Comparison of ENCODE assay signal across 8 mouse cellular contexts in genomic region chr17:34591994-34592375, GRCm38 (mm10). TPM values are rescaled to one million over a fixed set of nuclear protein-coding genes. Genes with fewer than 3 reads are reported as not detected.
DNase-seq lines count a peak whose midpoint lies in the region; ATAC-seq and TF ChIP-seq lines count a peak whose summit lies in the region.

No protein-coding gene starts in this region.

- peak overlapping the region; percentile 79 for H3K4me3 ChIP-seq in embryonic facial prominence, embryonic 10.5 days
- H3K4me3 ChIP-seq in heart, adult 2 months: peak overlapping the region; percentile 74
- H3K4me3 ChIP-seq in midbrain, embryonic 16.5 days (ENCODE audit: low read depth, low read length): peak overlapping the region; percentile 69

- DNase-seq in 3T3-L1 (ENCODE audit: low read depth, low spot score) (peak; percentile 82), liver (peak; percentile 96)
- peak; percentile 98 for DNase-seq in adrenal gland, postnatal 14 days
- peak; percentile 98 for DNase-seq in embryonic facial prominence, embryonic 10.5 days (ENCODE audit: low spot score)
- peak; percentile 90 to 91 for DNase-seq in heart, adult 2 months
- DNase-seq in kidney, adult 18-20 months: peak; percentile 86
- DNase-seq in spleen, postnatal 36 days (ENCODE audit: low spot score in 2 of 2): peak; percentile 88 to 89

- WGBS in embryonic facial prominence, embryonic 10.5 days: under 1% methylated on average over 34 of the region's 35 CpGs
- 4% methylated on average over 23 of the region's 35 CpGs for WGBS in heart, adult 2 months
- WGBS in midbrain, embryonic 16.5 days: under 1% methylated on average over 19 of the region's 35 CpGs

- peak; percentile 87 for TF ChIP-seq POLR2A in heart, adult 2 months (IDR thresholded peaks at IDR 0.05; ENCODE audit: insufficient read depth, low read depth, low read length)

- peaks cover 96% of the 10 kb centered on the region for H3K4me1 ChIP-seq in embryonic facial prominence, embryonic 10.5 days
- H3K4me1 ChIP-seq in heart, adult 2 months (ENCODE audit: control insufficient read depth, insufficient read depth, low read length): peaks cover 17% of the 10 kb centered on the region
- H3K4me1 ChIP-seq in midbrain, embryonic 16.5 days (ENCODE audit: control insufficient read depth, insufficient read depth, low read length): peaks cover 40% of the 10 kb centered on the region

- peak overlapping the region; percentile 89 for H3K9ac ChIP-seq in heart, adult 2 months (ENCODE audit: low read depth, low read length)
- H3K9ac ChIP-seq in midbrain, embryonic 16.5 days (ENCODE audit: low read depth, low read length): peak overlapping the region; percentile 94

- H3K79me2 ChIP-seq in heart, adult 2 months (replicated peaks; ENCODE audit: control insufficient read depth, insufficient read depth, low read length): no peaks in the 10 kb centered on the region

- no peak for TF ChIP-seq CTCF in heart, adult 2 months (IDR thresholded peaks at IDR 0.05)

- peak; percentile 19 for ATAC-seq in midbrain, embryonic 16.5 days

- peaks cover 32% of the 10 kb centered on the region for H3K36me3 ChIP-seq in embryonic facial prominence, embryonic 10.5 days (replicated peaks)
- no peaks in the 10 kb centered on the region for H3K36me3 ChIP-seq in heart, adult 2 months (ENCODE audit: control insufficient read depth, insufficient read depth, low read length)
- H3K36me3 ChIP-seq in midbrain, embryonic 16.5 days (ENCODE audit: control insufficient read depth, insufficient read depth, low read length): peaks cover 15% of the 10 kb centered on the region

- H3K27ac ChIP-seq in embryonic facial prominence, embryonic 10.5 days (replicated peaks): peak overlapping the region; percentile 100
- peak overlapping the region; percentile 97 for H3K27ac ChIP-seq in heart, adult 2 months
- peak overlapping the region; percentile 97 for H3K27ac ChIP-seq in midbrain, embryonic 16.5 days (ENCODE audit: low read length)

- H3K27me3 ChIP-seq in embryonic facial prominence, embryonic 10.5 days (replicated peaks; ENCODE audit: low read depth, poor library complexity, severe bottlenecking): no peaks in the 10 kb centered on the region
- no peaks in the 10 kb centered on the region for H3K27me3 ChIP-seq in heart, adult 2 months (ENCODE audit: control insufficient read depth, insufficient read depth, low read length)
- H3K27me3 ChIP-seq in midbrain, embryonic 16.5 days (ENCODE audit: control insufficient read depth, insufficient read depth, low read depth, low read length): no peaks in the 10 kb centered on the region

- intact Hi-C loops in heart, adult 2 months (cut with DNase I): loop anchor here (10.0 kb wide), 1 partner anchor 667 kb away; the partner anchor contains the start of gene Rgl2

- 0 out of 2 replicates have a peak, but pooled peaks have one; percentile 32 for TF ChIP-seq EP300 in heart, adult 2 months (IDR thresholded peaks at IDR 0.05; ENCODE audit: insufficient read depth, low read depth, low read length)

- no peaks in the 10 kb centered on the region for H3K9me3 ChIP-seq in embryonic facial prominence, embryonic 10.5 days
- no peaks in the 10 kb centered on the region for H3K9me3 ChIP-seq in midbrain, embryonic 16.5 days (replicated peaks; ENCODE audit: control insufficient read depth, low read length, poor library complexity, severe bottlenecking)

- H3K4me2 ChIP-seq in midbrain, embryonic 16.5 days (ENCODE audit: low read length): peak overlapping the region; percentile 80

RNA-seq across cellular contexts. Expression of gene Pbx2, which starts 0.9 kb away (rescaled TPM):
- total RNA-seq in adrenal gland, postnatal 14 days (2021): 37.2 and 42.2 TPM in 2 replicates
- polyA plus RNA-seq in embryonic facial prominence, embryonic 10.5 days (2016; fragmentation: Nextera tagmentation; extraction: Ambion mirVana): 18.2 and 19.5 TPM in 2 replicates
- total RNA-seq in heart, adult 2 months (2021): 10 to 100 TPM; 16.1 to 18.4 TPM
- 22.1 and 28.3 TPM in 2 replicates for polyA plus RNA-seq in heart, adult 2 months (2012; rRNA removed)
- 9.4 and 9.7 TPM in 2 replicates for polyA plus RNA-seq in midbrain, embryonic 16.5 days (2015; fragmentation: Nextera tagmentation; extraction: Ambion mirVana)

RNA-seq across cellular contexts. Expression of gene Gpsm3, which starts 2.4 kb away (rescaled TPM):
- 6.3 and 16.3 TPM in 2 replicates for total RNA-seq in adrenal gland, postnatal 14 days (2021)
- 9.4 and 10.1 TPM in 2 replicates for polyA plus RNA-seq in embryonic facial prominence, embryonic 10.5 days (2016; fragmentation: Nextera tagmentation; extraction: Ambion mirVana)
- 1 to 10 TPM; 3.9 to 5.2 TPM for total RNA-seq in heart, adult 2 months (2021)
- polyA plus RNA-seq in heart, adult 2 months (2012; rRNA removed): 4.4 and 6.4 TPM in 2 replicates
- 3.9 and 4.3 TPM in 2 replicates for polyA plus RNA-seq in midbrain, embryonic 16.5 days (2015; fragmentation: Nextera tagmentation; extraction: Ambion mirVana)

RNA-seq across cellular contexts. Expression of gene Ager, which starts 5.7 kb away (rescaled TPM):
- 1.7 and 2.4 TPM in 2 replicates for total RNA-seq in adrenal gland, postnatal 14 days (2021)
- 2.6 and 3.6 TPM in 2 replicates for polyA plus RNA-seq in embryonic facial prominence, embryonic 10.5 days (2016; fragmentation: Nextera tagmentation; extraction: Ambion mirVana)
- under 1 TPM; 0.14 to 0.18 TPM for total RNA-seq in heart, adult 2 months (2021)
- 0.38 and 2.2 TPM in 2 replicates for polyA plus RNA-seq in heart, adult 2 months (2012; rRNA removed)
- polyA plus RNA-seq in midbrain, embryonic 16.5 days (2015; fragmentation: Nextera tagmentation; extraction: Ambion mirVana): 0.95 and 1.1 TPM in 2 replicates

RNA-seq across cellular contexts. Expression of gene Rnf5, which starts 11.5 kb away (rescaled TPM):
- 72.5 and 76.9 TPM in 2 replicates for total RNA-seq in adrenal gland, postnatal 14 days (2021)
- 165 and 172 TPM in 2 replicates for polyA plus RNA-seq in embryonic facial prominence, embryonic 10.5 days (2016; fragmentation: Nextera tagmentation; extraction: Ambion mirVana)
- 10 to 100 TPM; 37.6 to 40.4 TPM for total RNA-seq in heart, adult 2 months (2021)
- polyA plus RNA-seq in heart, adult 2 months (2012; rRNA removed): 71.7 and 92.2 TPM in 2 replicates
- polyA plus RNA-seq in midbrain, embryonic 16.5 days (2015; fragmentation: Nextera tagmentation; extraction: Ambion mirVana): 291 and 298 TPM in 2 replicates

RNA-seq across cellular contexts. Expression of gene Agpat1, which starts 12.1 kb away (rescaled TPM):
- total RNA-seq in adrenal gland, postnatal 14 days (2021): 101 and 103 TPM in 2 replicates
- 51.3 and 56.1 TPM in 2 replicates for polyA plus RNA-seq in embryonic facial prominence, embryonic 10.5 days (2016; fragmentation: Nextera tagmentation; extraction: Ambion mirVana)
- total RNA-seq in heart, adult 2 months (2021): 10 to 100 TPM; 64.8 to 68.9 TPM
- 178 and 184 TPM in 2 replicates for polyA plus RNA-seq in heart, adult 2 months (2012; rRNA removed)
- 118 TPM in 2 replicates for polyA plus RNA-seq in midbrain, embryonic 16.5 days (2015; fragmentation: Nextera tagmentation; extraction: Ambion mirVana)

Comparison
In these comparisons a context has a peak if more than half of its experiments do, and no peak if none do; other contexts are left out.
1. Peak in every context shown above with its lines: DNase-seq, ATAC-seq, H3K4me3 ChIP-seq and H3K27ac ChIP-seq.